In the genomic region with DNA sequence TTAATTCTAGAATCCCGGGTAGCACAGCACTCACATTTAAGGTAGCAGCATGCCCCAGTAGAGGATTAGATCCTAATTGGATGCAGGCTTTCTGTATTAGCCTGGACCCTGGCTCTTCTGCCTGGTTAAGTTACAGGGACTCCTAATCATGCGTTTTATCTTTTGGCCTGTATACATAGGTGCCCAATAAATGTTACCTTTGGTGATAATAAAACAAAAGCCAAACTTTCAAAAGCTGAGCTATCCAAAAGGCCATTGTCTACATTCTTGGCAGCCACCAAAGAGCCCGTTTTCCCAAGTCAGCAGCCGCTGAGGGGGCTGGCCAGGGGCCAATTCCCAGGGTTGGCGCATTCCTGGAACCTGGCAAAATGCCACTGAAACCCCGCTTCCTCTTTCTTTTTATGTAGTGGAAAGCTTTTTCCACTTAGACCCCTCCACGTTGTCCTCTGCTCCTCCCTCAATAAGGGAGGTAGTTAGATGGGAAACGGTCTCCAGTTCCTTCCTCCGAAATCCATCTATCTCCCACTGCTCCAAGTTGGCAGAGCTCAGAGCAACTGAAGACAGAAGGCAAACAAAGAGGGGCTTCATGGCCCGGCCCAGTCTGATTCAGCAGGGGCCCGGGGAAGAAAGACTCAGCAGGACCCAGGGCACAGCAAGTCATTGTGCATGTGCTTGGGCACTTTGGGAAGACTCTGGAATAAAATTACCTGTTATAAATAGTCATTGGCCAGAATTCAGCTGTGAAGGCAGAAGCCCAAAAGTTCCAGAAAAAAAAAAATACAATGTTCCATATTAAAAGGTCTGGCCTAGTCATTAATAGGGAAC, we compare ENCODE assay signal across 10 mouse cellular contexts.
DNase-seq lines count a peak whose midpoint lies in the region; ATAC-seq lines count a peak whose summit lies in the region.
"Had no signal": no experiment of that assay in that cellular context is flagged by ENCODE, and none has a peak within 500 bp of the region (broad histone marks: within the 10 kb centered on the region; RNA-seq: fewer than 3 reads in every experiment).

No protein-coding gene starts in this region.

- no peaks in the 10 kb centered on the region for H3K27me3 ChIP-seq in stomach, embryonic 15.5 days (replicated peaks)
- H3K27me3 ChIP-seq: Patski had no signal

- DNase-seq in 3134 (ENCODE audit: extremely low read depth, insufficient read length, low spot score) = peak; percentile 25
- DNase-seq in cerebellum, adult 18-20 months = peak; percentile 21 to 39
- DNase-seq in frontal cortex, adult 2 months (ENCODE audit: extremely low spot score in 1 of 2, low spot score in 1 of 2) = peak; percentile 34 to 65
- DNase-seq in heart, postnatal 4 days = peak; percentile 84
- peak; percentile 68 to 71 for DNase-seq in layer of hippocampus, adult 8-10 months (ENCODE audit: low spot score in 2 of 2)
- DNase-seq in lung, postnatal 25 days (ENCODE audit: low spot score) = peak; percentile 52

- WGBS in stomach, embryonic 15.5 days = 30% methylated on average over 11 of the region's 11 CpGs

- ATAC-seq in stomach, embryonic 15.5 days (ENCODE audit: insufficient read depth, low FRiP score, low read depth) = peak; percentile 56; the same call in 1 of the 2 replicates
- ATAC-seq in megakaryocyte, adult 5-6 weeks (ENCODE audit: poor library complexity, severe bottlenecking) = no peak
- ATAC-seq: Patski had no signal

- no peaks in the 10 kb centered on the region for H3K36me3 ChIP-seq in stomach, embryonic 15.5 days

- peak overlapping the region; percentile 11; the same call in 1 of the 2 replicates for H3K4me2 ChIP-seq in stomach, embryonic 15.5 days

- H3K27ac ChIP-seq in stomach, embryonic 15.5 days = no peak overlapping the region
- H3K27ac ChIP-seq: liver, embryonic 14.5 days had no signal

- H3K9ac ChIP-seq in stomach, embryonic 15.5 days = no peak overlapping the region
- H3K9ac ChIP-seq: liver, embryonic 14.5 days had no signal

- H3K9me3 ChIP-seq in stomach, embryonic 15.5 days = no peaks in the 10 kb centered on the region

- H3K4me3 ChIP-seq in stomach, embryonic 15.5 days (replicated peaks) = no peak overlapping the region

- no peaks in the 10 kb centered on the region for H3K4me1 ChIP-seq in stomach, embryonic 15.5 days

Comparison
In these comparisons a context has a peak if more than half of its experiments do, and no peak if none do; other contexts are left out.
1. DNase-seq: peak in every context shown above with its lines; median percentile 84 in heart, postnatal 4 days; 70 in layer of hippocampus, adult 8-10 months; 52 in lung, postnatal 25 days; 50 in frontal cortex, adult 2 months; 30 in cerebellum, adult 18-20 months; 25 in 3134.